Mouse (Mus musculus): ENCODE results near the gene Plekhf1.

The Plekhf1 gene

DNA sequence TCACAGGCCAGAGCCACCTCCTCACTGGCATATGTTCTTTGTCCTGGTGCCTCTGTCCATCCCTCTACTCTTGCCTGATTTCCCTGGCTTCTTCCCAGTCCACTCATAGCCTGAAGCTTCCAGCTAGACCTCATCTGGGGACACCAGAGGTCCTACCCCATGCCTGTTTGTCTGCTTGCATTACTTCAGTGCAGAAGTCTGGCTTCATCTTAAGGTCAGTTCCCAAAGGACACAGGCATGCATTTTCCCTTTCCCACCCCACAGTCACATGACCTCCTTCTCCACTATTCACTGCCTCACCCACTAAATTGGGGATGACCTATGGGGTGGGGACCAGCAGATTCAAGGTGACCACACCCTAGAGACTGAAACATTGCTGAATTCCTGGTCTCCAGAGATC is 25.6 kb upstream of the Plekhf1 start:
- no peaks in the 10 kb centered on the region for H3K27me3 ChIP-seq (ENCODE audit: insufficient read depth, low read length)

GRCm38 (mm10) chr7:38251494-38252216 is 23.8 kb upstream of the Plekhf1 start:
- H3K4me3 ChIP-seq (replicated peaks; ENCODE audit: low read length): 0 out of 2 replicates have a peak overlapping the region, but pooled peaks have one; percentile 0
- TF ChIP-seq POU5F1 (IDR thresholded peaks at IDR 0.05; ENCODE audit: borderline replicate concordance, low read length): no peak
- TF ChIP-seq CTCF (conservative IDR thresholded peaks at IDR 0.05; ENCODE audit: low read length): no peak
- TF ChIP-seq NANOG (IDR thresholded peaks at IDR 0.05; ENCODE audit: borderline replicate concordance, low read length): no peak
- H3K9me3 ChIP-seq (ENCODE audit: low read length): no peaks in the 10 kb centered on the region
- H3K36me3 ChIP-seq (ENCODE audit: insufficient read depth, low read length): no peaks in the 10 kb centered on the region
- H3K4me1 ChIP-seq (replicated peaks; ENCODE audit: low read depth, low read length): peaks cover 68% of the 10 kb centered on the region
- H3K27me3 ChIP-seq (ENCODE audit: insufficient read depth, low read length): no peaks in the 10 kb centered on the region

More for the DNA sequence above, 25.6 kb upstream of the Plekhf1 start:
- Histone ChIP-seq H3K4me1 (replicated peaks; ENCODE audit: low read depth, low read length) (peaks cover 79% of the 10 kb centered on the region), H3K9me3 (ENCODE audit: low read length) (no peaks in the 10 kb centered on the region), H3K36me3 (ENCODE audit: insufficient read depth, low read length) (no peaks in the 10 kb centered on the region), H3K4me3 (replicated peaks; ENCODE audit: low read length) (peak overlapping the region; percentile 46)
- TF ChIP-seq CTCF (conservative IDR thresholded peaks at IDR 0.05; ENCODE audit: low read length) (no peak), POU5F1 (IDR thresholded peaks at IDR 0.05; ENCODE audit: borderline replicate concordance, low read length) (no peak), NANOG (IDR thresholded peaks at IDR 0.05; ENCODE audit: borderline replicate concordance, low read length) (no peak)

GRCm38 (mm10) chr7:38242417-38242816 is 14.6 kb upstream of the Plekhf1 start:
- H3K4me1 ChIP-seq (replicated peaks; ENCODE audit: low read depth, low read length): peaks cover 44% of the 10 kb centered on the region
- no peaks in the 10 kb centered on the region for H3K9me3 ChIP-seq (ENCODE audit: low read length)
- no peak overlapping the region for H3K4me3 ChIP-seq (replicated peaks; ENCODE audit: low read length)
- TF ChIP-seq NANOG (IDR thresholded peaks at IDR 0.05; ENCODE audit: borderline replicate concordance, low read length) (no peak), POU5F1 (IDR thresholded peaks at IDR 0.05; ENCODE audit: borderline replicate concordance, low read length) (no peak), CTCF (conservative IDR thresholded peaks at IDR 0.05; ENCODE audit: low read length) (no peak)
- no peaks in the 10 kb centered on the region for H3K27me3 ChIP-seq (ENCODE audit: insufficient read depth, low read length)
- H3K36me3 ChIP-seq (ENCODE audit: insufficient read depth, low read length): no peaks in the 10 kb centered on the region

GRCm38 (mm10) chr7:38237140-38237539 is 9.3 kb upstream of the Plekhf1 start:
- no peaks in the 10 kb centered on the region for H3K27me3 ChIP-seq (ENCODE audit: insufficient read depth, low read length)
- no peaks in the 10 kb centered on the region for H3K36me3 ChIP-seq (ENCODE audit: insufficient read depth, low read length)
- H3K9me3 ChIP-seq (ENCODE audit: low read length): no peaks in the 10 kb centered on the region
- peaks cover 55% of the 10 kb centered on the region for H3K4me1 ChIP-seq (replicated peaks; ENCODE audit: low read depth, low read length)
- 0 out of 2 replicates have a peak overlapping the region, but pooled peaks have one; percentile 5 for H3K4me3 ChIP-seq (replicated peaks; ENCODE audit: low read length)
- TF ChIP-seq CTCF (conservative IDR thresholded peaks at IDR 0.05; ENCODE audit: low read length) (no peak), NANOG (IDR thresholded peaks at IDR 0.05; ENCODE audit: borderline replicate concordance, low read length) (no peak), POU5F1 (IDR thresholded peaks at IDR 0.05; ENCODE audit: borderline replicate concordance, low read length) (no peak)

DNA sequence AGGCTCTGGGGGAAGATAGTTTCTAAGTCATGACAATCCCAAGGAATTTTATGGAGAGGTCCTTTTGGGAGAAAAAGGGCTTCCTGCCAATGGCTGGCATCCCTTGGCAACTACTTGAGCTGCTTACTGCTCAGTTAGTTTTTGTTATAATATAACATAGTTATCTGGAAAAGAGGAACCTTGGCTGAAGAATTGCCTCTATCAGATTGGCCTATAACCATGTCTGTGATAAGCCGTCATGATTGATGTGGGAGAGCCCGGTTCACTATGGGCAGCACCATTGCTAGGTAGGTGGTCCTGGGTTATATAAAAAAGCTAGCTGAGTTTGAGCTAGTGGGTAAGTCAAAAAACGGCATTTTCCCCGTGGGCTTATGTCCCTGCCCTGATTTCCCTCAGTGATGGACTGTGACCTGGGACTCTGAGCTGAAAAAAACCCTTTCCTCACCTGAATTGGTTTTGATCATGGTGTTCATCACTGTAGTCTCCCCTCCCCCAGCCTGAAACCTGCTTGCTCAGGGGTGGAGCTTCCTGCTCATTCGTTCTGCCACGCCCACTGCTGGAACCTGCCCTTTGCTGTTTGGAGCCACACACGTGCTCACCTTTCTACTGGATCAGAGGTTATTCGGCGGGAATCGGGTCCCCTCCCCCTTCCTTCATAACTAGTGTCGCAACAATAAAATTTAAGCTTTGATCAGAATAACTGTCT is 8.7 kb upstream of the Plekhf1 start:
- TF ChIP-seq NANOG (IDR thresholded peaks at IDR 0.05; ENCODE audit: borderline replicate concordance, low read length): no peak
- no peak for TF ChIP-seq POU5F1 (IDR thresholded peaks at IDR 0.05; ENCODE audit: borderline replicate concordance, low read length)
- TF ChIP-seq CTCF (conservative IDR thresholded peaks at IDR 0.05; ENCODE audit: low read length): no peak
- H3K4me3 ChIP-seq (replicated peaks; ENCODE audit: low read length): peak overlapping the region; percentile 37; the same call in 1 of the 2 replicates
- no peaks in the 10 kb centered on the region for H3K27me3 ChIP-seq (ENCODE audit: insufficient read depth, low read length)
- H3K36me3 ChIP-seq (ENCODE audit: insufficient read depth, low read length): no peaks in the 10 kb centered on the region
- H3K4me1 ChIP-seq (replicated peaks; ENCODE audit: low read depth, low read length): peaks cover 55% of the 10 kb centered on the region
- no peaks in the 10 kb centered on the region for H3K9me3 ChIP-seq (ENCODE audit: low read length)

DNA sequence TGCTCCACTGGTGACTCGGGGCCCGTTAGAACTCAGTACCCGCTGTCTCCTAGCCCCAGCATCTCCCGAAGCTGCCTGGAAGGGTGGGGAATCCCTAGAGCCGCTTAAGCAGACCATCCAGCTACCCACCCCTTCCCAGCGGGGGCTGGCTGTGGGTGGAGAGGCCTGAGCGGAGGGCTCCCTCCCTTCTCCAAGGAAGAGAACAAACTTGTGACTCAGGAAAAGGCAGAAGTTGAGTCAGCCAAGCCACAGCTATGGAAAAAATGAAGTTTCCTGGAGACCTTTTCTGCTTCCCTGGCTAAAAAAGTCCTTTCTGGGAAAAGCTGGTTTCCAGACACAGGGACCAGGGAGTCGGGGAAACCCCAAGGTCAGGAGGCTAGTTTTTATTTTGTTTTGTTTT is 2.5 kb upstream of the Plekhf1 start:
- TF ChIP-seq NANOG (IDR thresholded peaks at IDR 0.05; ENCODE audit: borderline replicate concordance, low read length) (no peak), CTCF (conservative IDR thresholded peaks at IDR 0.05; ENCODE audit: low read length) (no peak), POU5F1 (IDR thresholded peaks at IDR 0.05; ENCODE audit: borderline replicate concordance, low read length) (no peak)
- no peaks in the 10 kb centered on the region for H3K27me3 ChIP-seq (ENCODE audit: insufficient read depth, low read length)
- H3K36me3 ChIP-seq (ENCODE audit: insufficient read depth, low read length): no peaks in the 10 kb centered on the region
- peaks cover 66% of the 10 kb centered on the region for H3K4me1 ChIP-seq (replicated peaks; ENCODE audit: low read depth, low read length)
- H3K4me3 ChIP-seq (replicated peaks; ENCODE audit: low read length): peak overlapping the region; percentile 66
- peaks cover 6% of the 10 kb centered on the region; the same call in 1 of the 2 replicates for H3K9me3 ChIP-seq (ENCODE audit: low read length)

GRCm38 (mm10) chr7:38228329-38228728 is 513 bp upstream of the Plekhf1 start:
- no peak for TF ChIP-seq POU5F1 (IDR thresholded peaks at IDR 0.05; ENCODE audit: borderline replicate concordance, low read length)
- TF ChIP-seq CTCF (conservative IDR thresholded peaks at IDR 0.05; ENCODE audit: low read length): no peak
- no peak for TF ChIP-seq NANOG (IDR thresholded peaks at IDR 0.05; ENCODE audit: borderline replicate concordance, low read length)
- peaks cover 77% of the 10 kb centered on the region for H3K4me1 ChIP-seq (replicated peaks; ENCODE audit: low read depth, low read length)
- peak overlapping the region; percentile 92 for H3K4me3 ChIP-seq (replicated peaks; ENCODE audit: low read length)
- peaks cover 6% of the 10 kb centered on the region; the same call in 1 of the 2 replicates for H3K9me3 ChIP-seq (ENCODE audit: low read length)
- no peaks in the 10 kb centered on the region for H3K36me3 ChIP-seq (ENCODE audit: insufficient read depth, low read length)
- no peaks in the 10 kb centered on the region for H3K27me3 ChIP-seq (ENCODE audit: insufficient read depth, low read length)

- Histone ChIP-seq H3K4me1 (replicated peaks; ENCODE audit: low read depth, low read length) (peaks cover 73% of the 10 kb centered on the region), H3K4me3 (replicated peaks; ENCODE audit: low read length) (peak overlapping the region; percentile 92), H3K36me3 (ENCODE audit: insufficient read depth, low read length) (no peaks in the 10 kb centered on the region), H3K27me3 (ENCODE audit: insufficient read depth, low read length) (peaks cover 7% of the 10 kb centered on the region), H3K9me3 (ENCODE audit: low read length) (peaks cover 6% of the 10 kb centered on the region; the same call in 1 of the 2 replicates)
- TF ChIP-seq NANOG (IDR thresholded peaks at IDR 0.05; ENCODE audit: borderline replicate concordance, low read length) (no peak), POU5F1 (IDR thresholded peaks at IDR 0.05; ENCODE audit: borderline replicate concordance, low read length) (no peak), CTCF (conservative IDR thresholded peaks at IDR 0.05; ENCODE audit: low read length) (no peak)
Observed at GRCm38 (mm10) chr7:38227181-38227899, 476 bp downstream of the Plekhf1 start.
